Mouse (Mus musculus): ENCODE measurements around the gene H2-Ob. TPM values are rescaled to one million over a fixed set of nuclear protein-coding genes. Genes with fewer than 3 reads are reported as not detected.

The H2-Ob gene
- polyA plus RNA-seq, 1 experiment from 2014 or later = 0.54 TPM

DNA sequence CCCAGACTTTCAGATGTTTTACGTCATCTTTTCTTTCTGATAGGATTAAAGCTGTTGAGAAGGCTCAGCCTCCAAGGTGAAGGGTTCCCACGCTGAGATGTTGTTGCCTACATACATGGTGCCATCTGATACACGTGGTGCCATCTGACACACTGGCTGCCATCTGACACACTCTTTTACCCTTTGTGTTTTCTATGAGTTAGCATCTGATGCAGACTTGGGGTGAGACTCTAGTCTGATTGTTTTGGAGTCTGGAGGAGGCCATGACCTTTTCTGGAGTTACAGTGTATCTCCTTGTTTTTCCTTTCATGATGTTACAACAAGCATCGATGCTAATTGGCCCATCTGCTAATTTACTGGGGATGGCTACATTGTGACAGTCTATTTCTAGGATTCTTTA lies 6.0 kb downstream of the H2-Ob start:
- H3K9me3 ChIP-seq (replicated peaks; ENCODE audit: control insufficient read depth, low read length) = no peaks in the 10 kb centered on the region
- no peaks in the 10 kb centered on the region for H3K27me3 ChIP-seq (ENCODE audit: control insufficient read depth, insufficient read depth, low read depth, low read length)
- no peak overlapping the region for H3K4me3 ChIP-seq (ENCODE audit: low read depth, low read length)
- ATAC-seq (ENCODE audit: low read depth) = no peak
- 59% methylated on average over 4 of the region's 4 CpGs for WGBS (ENCODE audit: insufficient replicate concordance)
- no peak overlapping the region for H3K4me2 ChIP-seq (ENCODE audit: low read depth, low read length)
- no peak overlapping the region for H3K27ac ChIP-seq (ENCODE audit: low read length)
- no peaks in the 10 kb centered on the region for H3K4me1 ChIP-seq (ENCODE audit: control insufficient read depth, low read depth, low read length)
- H3K9ac ChIP-seq (ENCODE audit: low read depth, low read length) = no peak overlapping the region
- no peaks in the 10 kb centered on the region for H3K36me3 ChIP-seq (ENCODE audit: control insufficient read depth, insufficient read depth)

DNA sequence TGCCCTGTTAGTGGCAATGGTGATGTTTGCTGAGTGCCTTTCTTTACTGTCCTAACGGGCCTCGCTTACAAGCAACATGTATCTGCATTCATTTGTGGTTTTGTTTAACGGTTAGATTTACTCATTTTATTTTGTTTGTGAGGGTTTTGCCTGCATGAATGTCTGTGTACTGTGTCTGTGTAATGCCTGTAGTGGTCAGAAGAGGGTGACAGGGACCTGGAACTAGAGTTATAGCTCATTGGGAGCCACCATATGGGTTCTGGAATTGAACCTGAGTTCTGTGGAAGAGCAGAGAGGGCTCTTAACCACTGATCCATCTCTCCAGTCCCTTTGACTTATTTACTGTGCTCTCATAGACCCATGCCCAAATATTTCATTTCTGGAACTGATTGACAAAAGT lies 8.3 kb downstream of the H2-Ob start:
- Histone ChIP-seq H3K27me3 (ENCODE audit: control insufficient read depth, insufficient read depth, low read depth, low read length) (no peaks in the 10 kb centered on the region), H3K4me3 (ENCODE audit: low read depth, low read length) (no peak overlapping the region), H3K27ac (ENCODE audit: low read length) (no peak overlapping the region), H3K9ac (ENCODE audit: low read depth, low read length) (no peak overlapping the region), H3K9me3 (replicated peaks; ENCODE audit: control insufficient read depth, low read length) (no peaks in the 10 kb centered on the region), H3K4me1 (ENCODE audit: control insufficient read depth, low read depth, low read length) (no peaks in the 10 kb centered on the region), H3K4me2 (ENCODE audit: low read depth, low read length) (no peak overlapping the region), H3K36me3 (ENCODE audit: control insufficient read depth, insufficient read depth) (no peaks in the 10 kb centered on the region)
- no peak for ATAC-seq (ENCODE audit: low read depth)
- 60% methylated on average over 3 of the region's 3 CpGs for WGBS (ENCODE audit: insufficient replicate concordance)

GRCm38 (mm10) chr17:34248764-34249163 lies 10.1 kb downstream of the H2-Ob start:
- 9% methylated on average over 2 of the region's 2 CpGs for WGBS (ENCODE audit: insufficient replicate concordance)
- H3K27me3 ChIP-seq (ENCODE audit: control insufficient read depth, insufficient read depth, low read depth, low read length) = no peaks in the 10 kb centered on the region
- H3K36me3 ChIP-seq (ENCODE audit: control insufficient read depth, insufficient read depth) = no peaks in the 10 kb centered on the region
- H3K9ac ChIP-seq (ENCODE audit: low read depth, low read length) = no peak overlapping the region
- H3K4me3 ChIP-seq (ENCODE audit: low read depth, low read length) = no peak overlapping the region
- H3K9me3 ChIP-seq (replicated peaks; ENCODE audit: control insufficient read depth, low read length) = no peaks in the 10 kb centered on the region
- no peak for ATAC-seq (ENCODE audit: low read depth)
- H3K4me1 ChIP-seq (ENCODE audit: control insufficient read depth, low read depth, low read length) = no peaks in the 10 kb centered on the region
- no peak overlapping the region for H3K4me2 ChIP-seq (ENCODE audit: low read depth, low read length)
- no peak overlapping the region for H3K27ac ChIP-seq (ENCODE audit: low read length)

- Histone ChIP-seq H3K9ac (ENCODE audit: low read depth, low read length) (no peak overlapping the region), H3K4me1 (ENCODE audit: control insufficient read depth, low read depth, low read length) (no peaks in the 10 kb centered on the region), H3K4me2 (ENCODE audit: low read depth, low read length) (no peak overlapping the region), H3K4me3 (ENCODE audit: low read depth, low read length) (no peak overlapping the region), H3K27ac (ENCODE audit: low read length) (no peak overlapping the region), H3K36me3 (ENCODE audit: control insufficient read depth, insufficient read depth) (no peaks in the 10 kb centered on the region), H3K27me3 (ENCODE audit: control insufficient read depth, insufficient read depth, low read depth, low read length) (no peaks in the 10 kb centered on the region), H3K9me3 (replicated peaks; ENCODE audit: control insufficient read depth, low read length) (no peaks in the 10 kb centered on the region)
- 29% methylated on average over 3 of the region's 3 CpGs for WGBS (ENCODE audit: insufficient replicate concordance)
- ATAC-seq (ENCODE audit: low read depth) = no peak
Observed at GRCm38 (mm10) chr17:34249361-34249760, 10.7 kb downstream of the H2-Ob start.

DNA sequence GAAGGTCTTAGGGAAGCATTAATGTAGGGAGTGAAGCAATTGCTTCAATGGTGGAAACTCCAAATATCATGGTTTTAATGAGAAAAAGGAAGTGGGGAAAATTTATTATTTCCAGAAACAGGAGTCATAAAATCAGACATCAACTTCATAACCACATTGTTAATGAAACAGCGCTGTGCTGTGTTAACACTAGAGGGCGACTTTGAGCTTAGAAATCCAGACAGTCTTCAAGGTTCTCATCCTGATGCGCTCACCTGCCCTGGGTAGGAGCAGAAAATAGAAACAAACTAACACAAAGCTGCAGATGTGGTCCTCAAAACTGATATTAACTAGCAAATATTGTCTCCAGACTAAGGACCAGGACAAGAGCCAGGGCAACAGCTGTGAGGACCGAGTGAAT lies 11.2 kb downstream of the H2-Ob start:
- no peak overlapping the region for H3K4me2 ChIP-seq (ENCODE audit: low read depth, low read length)
- no peak overlapping the region for H3K27ac ChIP-seq (ENCODE audit: low read length)
- no peaks in the 10 kb centered on the region for H3K4me1 ChIP-seq (ENCODE audit: control insufficient read depth, low read depth, low read length)
- ATAC-seq (ENCODE audit: low read depth) = no peak
- no peaks in the 10 kb centered on the region for H3K27me3 ChIP-seq (ENCODE audit: control insufficient read depth, insufficient read depth, low read depth, low read length)
- H3K36me3 ChIP-seq (ENCODE audit: control insufficient read depth, insufficient read depth) = no peaks in the 10 kb centered on the region
- no peaks in the 10 kb centered on the region for H3K9me3 ChIP-seq (replicated peaks; ENCODE audit: control insufficient read depth, low read length)
- H3K4me3 ChIP-seq (ENCODE audit: low read depth, low read length) = no peak overlapping the region
- no peak overlapping the region for H3K9ac ChIP-seq (ENCODE audit: low read depth, low read length)
- WGBS (ENCODE audit: insufficient replicate concordance) = 18% methylated on average over 4 of the region's 4 CpGs

- Histone ChIP-seq H3K4me1 (ENCODE audit: control insufficient read depth, low read depth, low read length) (no peaks in the 10 kb centered on the region), H3K4me3 (ENCODE audit: low read depth, low read length) (no peak overlapping the region), H3K27me3 (ENCODE audit: control insufficient read depth, insufficient read depth, low read depth, low read length) (no peaks in the 10 kb centered on the region; the same call in 1 of the 2 replicates), H3K9ac (ENCODE audit: low read depth, low read length) (no peak overlapping the region), H3K9me3 (replicated peaks; ENCODE audit: control insufficient read depth, low read length) (no peaks in the 10 kb centered on the region), H3K36me3 (ENCODE audit: control insufficient read depth, insufficient read depth) (no peaks in the 10 kb centered on the region), H3K4me2 (ENCODE audit: low read depth, low read length) (no peak overlapping the region), H3K27ac (ENCODE audit: low read length) (no peak overlapping the region)
- WGBS (ENCODE audit: insufficient replicate concordance) = 46% methylated on average over 4 of the region's 4 CpGs
- no peak for ATAC-seq (ENCODE audit: low read depth)
Observed at GRCm38 (mm10) chr17:34251666-34252065, 13.0 kb downstream of the H2-Ob start.

- no peak overlapping the region for H3K4me3 ChIP-seq (ENCODE audit: low read depth, low read length)
- no peak overlapping the region for H3K4me2 ChIP-seq (ENCODE audit: low read depth, low read length)
- no peak overlapping the region for H3K9ac ChIP-seq (ENCODE audit: low read depth, low read length)
- H3K27me3 ChIP-seq (ENCODE audit: control insufficient read depth, insufficient read depth, low read depth, low read length) = peaks cover 3% of the 10 kb centered on the region
- H3K4me1 ChIP-seq (ENCODE audit: control insufficient read depth, low read depth, low read length) = no peaks in the 10 kb centered on the region
- no peak for ATAC-seq (ENCODE audit: low read depth)
- H3K9me3 ChIP-seq (replicated peaks; ENCODE audit: control insufficient read depth, low read length) = no peaks in the 10 kb centered on the region
- H3K27ac ChIP-seq (ENCODE audit: low read length) = no peak overlapping the region
- 63% methylated on average over 5 of the region's 5 CpGs for WGBS (ENCODE audit: insufficient replicate concordance)
- no peaks in the 10 kb centered on the region for H3K36me3 ChIP-seq (ENCODE audit: control insufficient read depth, insufficient read depth)
Observed at GRCm38 (mm10) chr17:34256501-34256900, 17.8 kb downstream of the H2-Ob start.

DNA sequence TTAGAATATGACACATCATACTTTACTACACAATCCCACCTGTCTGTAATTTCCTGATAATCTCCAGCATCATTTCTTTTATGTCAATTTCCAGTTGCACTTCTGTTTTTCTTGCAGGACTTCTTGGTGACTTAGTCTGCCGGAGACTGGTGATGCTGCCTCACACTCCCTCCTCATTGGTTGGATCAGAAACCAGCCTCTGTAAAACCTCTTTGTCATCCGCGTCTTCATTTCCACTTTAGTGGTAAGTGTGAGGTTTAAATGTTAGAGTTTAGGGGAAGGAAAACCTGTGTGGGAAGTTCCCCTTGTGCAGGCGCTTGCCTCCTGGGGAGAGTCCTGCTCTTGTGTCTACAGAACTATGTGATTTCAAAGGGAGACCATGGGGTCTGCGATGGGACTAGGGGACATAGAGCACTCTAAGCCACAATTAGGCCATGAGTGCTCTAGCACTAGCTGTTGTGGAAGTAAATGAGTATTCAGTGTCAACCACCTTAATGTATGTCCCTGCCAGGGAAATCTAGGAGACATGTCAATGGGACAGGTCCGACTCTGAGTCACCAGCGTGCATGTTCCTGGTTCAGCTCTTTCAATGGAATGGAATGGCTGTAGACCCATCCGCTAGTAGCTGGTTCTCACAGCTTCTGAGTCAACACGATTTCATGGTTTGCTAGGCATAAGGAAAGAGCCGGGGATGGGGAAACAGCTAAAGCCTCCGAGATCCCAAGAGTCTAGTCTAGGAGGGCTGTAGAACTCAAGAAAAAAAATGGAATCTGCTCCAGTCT lies 19.1 kb downstream of the H2-Ob start, which contains the start of gene H2-Ab1:
TSS of gene H2-Ab1 (plus strand) at position 96 of the 782 bp plus-strand sequence.
- Histone ChIP-seq H3K4me1 (ENCODE audit: control insufficient read depth, low read depth, low read length) (no peaks in the 10 kb centered on the region), H3K4me3 (ENCODE audit: low read depth, low read length) (no peak within 1 kb of the TSS), H3K36me3 (ENCODE audit: control insufficient read depth, insufficient read depth) (no peaks in the 10 kb centered on the region), H3K27me3 (ENCODE audit: control insufficient read depth, insufficient read depth, low read depth, low read length) (peaks cover 3% of the 10 kb centered on the region), H3K9ac (ENCODE audit: low read depth, low read length) (no peak within 1 kb of the TSS), H3K9me3 (replicated peaks; ENCODE audit: control insufficient read depth, low read length) (no peaks in the 10 kb centered on the region), H3K27ac (ENCODE audit: low read length) (no peak within 1 kb of the TSS), H3K4me2 (ENCODE audit: low read depth, low read length) (no peak within 1 kb of the TSS)
- 47% methylated on average over 11 of the region's 11 CpGs for WGBS (ENCODE audit: insufficient replicate concordance)
- ATAC-seq (ENCODE audit: low read depth) = no peak

GRCm38 (mm10) chr17:34260551-34260950 lies 21.8 kb downstream of the H2-Ob start:
- 57% methylated on average over 5 of the region's 5 CpGs for WGBS (ENCODE audit: insufficient replicate concordance)
- no peak for ATAC-seq (ENCODE audit: low read depth)
- Histone ChIP-seq H3K27me3 (ENCODE audit: control insufficient read depth, insufficient read depth, low read depth, low read length) (peaks cover 28% of the 10 kb centered on the region), H3K9ac (ENCODE audit: low read depth, low read length) (no peak overlapping the region), H3K36me3 (ENCODE audit: control insufficient read depth, insufficient read depth) (no peaks in the 10 kb centered on the region), H3K4me2 (ENCODE audit: low read depth, low read length) (no peak overlapping the region), H3K4me1 (ENCODE audit: control insufficient read depth, low read depth, low read length) (peaks cover 3% of the 10 kb centered on the region), H3K9me3 (replicated peaks; ENCODE audit: control insufficient read depth, low read length) (no peaks in the 10 kb centered on the region), H3K4me3 (ENCODE audit: low read depth, low read length) (no peak overlapping the region), H3K27ac (ENCODE audit: low read length) (no peak overlapping the region)
